Mouse (Mus musculus) G1E-ER4 (cell line): ENCODE data around the gene Pcare. TPM values are rescaled to one million over a fixed set of nuclear protein-coding genes. Genes with fewer than 3 reads are reported as not detected.
"Not testable (repeated sequence)": the region's sequence is repeated elsewhere in the genome, so short reads cannot be mapped to it uniquely, and the experiment has no call there.

Source experiments
- GATA1 ChIP-seq: IDR thresholded peaks from one replicate; pipeline ENCODE4 v1.8.0; 2012; ENCODE audit warnings: low read length, inconsistent platforms
- polyA plus RNA-seq: library from polyadenylated mRNA; stranded (reverse); fragments of >175 nt; gene quantifications from 2 replicates; pipeline ENCODE4 v1.2.3, GENCODE M21; 2012

Gene Pcare
- polyA plus RNA-seq, result not detected in 2 replicates

DNA sequence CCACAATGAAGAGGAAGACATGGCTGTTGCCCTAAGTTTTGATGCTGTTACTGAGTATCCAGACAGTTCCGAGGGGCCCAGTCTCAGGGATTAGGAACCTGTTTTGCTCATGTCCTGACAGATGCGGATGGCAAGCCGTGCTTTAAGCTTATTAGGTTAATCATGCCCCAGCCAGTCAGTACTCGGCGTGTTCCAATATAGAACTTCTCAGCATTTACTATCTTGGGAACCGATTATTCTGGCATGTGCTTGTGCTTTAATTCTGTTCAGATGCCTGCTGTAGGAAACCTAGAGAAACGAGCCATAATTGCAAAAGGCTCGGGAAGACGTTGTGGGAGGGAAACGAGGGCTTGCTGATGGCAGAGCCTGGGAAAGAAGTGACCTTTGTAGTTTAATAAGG, at the start of gene Pcare:
Gene Pcare (minus strand): TSS at position 64 of the 400 bp plus-strand sequence.
- TF ChIP-seq GATA1, result no peak

DNA sequence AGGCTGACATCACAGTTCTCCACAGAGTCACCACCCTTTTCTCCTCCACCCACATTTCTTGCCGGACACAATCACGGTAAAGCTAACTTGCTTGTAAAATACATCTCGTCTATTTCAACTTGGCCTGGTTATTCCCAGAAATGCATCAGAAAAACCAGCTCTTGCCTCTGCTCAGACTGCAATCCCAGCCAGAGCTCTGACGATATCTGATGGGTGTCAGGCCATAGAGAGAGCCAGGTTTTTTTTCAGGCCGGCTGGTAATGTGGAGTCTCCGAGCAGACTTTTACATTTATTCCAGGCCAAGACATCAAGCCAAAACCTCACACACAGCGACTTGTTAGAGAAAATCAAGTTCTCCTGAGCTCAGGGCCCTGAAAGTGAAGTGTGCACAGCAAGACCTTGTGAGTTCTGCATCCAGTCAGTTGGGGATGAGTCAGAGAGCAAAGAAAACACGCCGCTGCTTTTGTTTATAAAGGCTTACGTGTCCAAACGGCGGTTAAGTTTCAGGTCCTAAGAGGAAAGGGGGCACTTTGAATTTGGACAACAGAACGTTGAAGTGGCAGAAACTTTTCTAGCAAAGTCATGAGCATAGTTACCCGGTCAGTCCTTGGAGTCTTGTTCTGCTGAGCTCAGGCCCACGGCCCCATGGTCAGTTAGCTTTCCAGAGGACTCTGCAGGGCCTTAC, 43.0 kb upstream of the Pcare start:
- no peak for TF ChIP-seq GATA1

DNA sequence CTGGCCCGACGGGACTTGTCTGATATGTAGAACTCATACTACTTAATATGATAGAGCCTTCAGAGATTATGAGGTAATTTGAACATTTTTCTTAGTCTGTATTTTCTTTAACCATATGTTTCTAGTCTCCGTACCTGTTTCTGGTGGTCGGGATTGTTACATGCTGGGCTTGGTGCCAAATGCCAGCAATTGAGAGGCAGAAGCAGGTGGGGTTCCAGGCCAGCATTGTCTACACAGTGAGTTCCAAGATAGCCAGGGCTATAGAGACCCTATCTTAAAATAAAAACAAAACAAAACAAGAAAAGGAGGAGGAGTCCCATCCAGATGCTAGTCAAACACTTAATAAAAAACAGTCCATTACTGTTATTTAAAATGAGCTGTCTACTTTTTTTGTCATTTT, 38.9 kb upstream of the Pcare start:
- no peak for TF ChIP-seq GATA1

DNA sequence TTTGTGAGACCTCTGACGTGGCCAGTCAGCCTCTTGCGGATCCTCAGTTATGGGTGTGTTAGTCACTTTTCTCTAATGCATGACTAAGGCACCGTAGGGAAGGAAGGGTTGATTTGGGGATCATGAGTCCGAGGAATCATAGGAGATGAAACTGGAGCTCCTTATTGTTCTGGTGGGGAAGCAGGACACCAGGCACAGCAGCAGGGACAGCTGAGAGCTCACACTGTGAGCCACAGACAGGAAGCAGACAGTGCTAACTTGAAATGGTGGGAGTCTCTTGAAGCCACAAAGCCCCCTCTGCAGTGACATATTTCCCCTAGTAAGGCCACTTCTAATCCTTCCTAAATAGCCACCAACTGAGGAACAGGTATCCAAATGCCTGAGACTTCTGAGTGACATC, 38.4 kb upstream of the Pcare start:
- TF ChIP-seq GATA1, result no peak

DNA sequence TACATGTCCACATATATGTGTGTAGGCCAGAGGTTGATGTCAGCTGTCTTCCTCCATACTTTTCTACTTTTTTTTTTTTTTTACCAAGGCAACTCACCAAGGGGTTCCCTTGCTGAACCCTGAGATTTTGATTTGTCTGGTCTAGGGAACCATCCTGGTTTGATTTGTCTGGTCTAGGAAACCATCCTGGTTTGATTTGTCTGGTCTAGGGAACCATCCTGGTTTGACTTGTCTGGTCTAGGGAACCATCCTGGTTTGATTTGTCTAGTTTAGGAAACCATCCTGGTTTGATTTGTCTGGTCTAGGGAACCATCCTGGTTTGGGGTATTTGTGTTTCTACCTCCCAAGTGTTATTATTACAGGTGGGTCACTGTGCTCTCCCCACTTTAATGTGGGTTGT, 33.8 kb upstream of the Pcare start:
- TF ChIP-seq GATA1, result no peak

DNA sequence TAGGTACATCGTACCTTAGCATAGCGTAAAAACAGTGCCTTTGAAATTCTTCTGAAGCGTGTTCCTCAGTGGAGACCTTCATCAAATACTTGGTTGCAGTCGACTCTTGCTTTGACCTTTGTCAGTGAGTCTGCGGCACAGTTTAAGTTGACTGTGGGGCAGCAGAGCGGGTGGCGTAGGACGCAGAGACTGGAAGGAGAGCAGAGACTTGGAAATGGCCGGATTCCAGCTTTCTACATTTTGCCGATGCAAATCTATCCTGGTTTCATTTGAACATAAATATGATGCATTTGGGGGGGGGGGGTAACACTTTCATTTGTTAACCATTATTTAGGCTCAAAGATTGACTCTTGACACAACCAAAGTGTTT, 30.7 kb upstream of the Pcare start:
- no peak for TF ChIP-seq GATA1

DNA sequence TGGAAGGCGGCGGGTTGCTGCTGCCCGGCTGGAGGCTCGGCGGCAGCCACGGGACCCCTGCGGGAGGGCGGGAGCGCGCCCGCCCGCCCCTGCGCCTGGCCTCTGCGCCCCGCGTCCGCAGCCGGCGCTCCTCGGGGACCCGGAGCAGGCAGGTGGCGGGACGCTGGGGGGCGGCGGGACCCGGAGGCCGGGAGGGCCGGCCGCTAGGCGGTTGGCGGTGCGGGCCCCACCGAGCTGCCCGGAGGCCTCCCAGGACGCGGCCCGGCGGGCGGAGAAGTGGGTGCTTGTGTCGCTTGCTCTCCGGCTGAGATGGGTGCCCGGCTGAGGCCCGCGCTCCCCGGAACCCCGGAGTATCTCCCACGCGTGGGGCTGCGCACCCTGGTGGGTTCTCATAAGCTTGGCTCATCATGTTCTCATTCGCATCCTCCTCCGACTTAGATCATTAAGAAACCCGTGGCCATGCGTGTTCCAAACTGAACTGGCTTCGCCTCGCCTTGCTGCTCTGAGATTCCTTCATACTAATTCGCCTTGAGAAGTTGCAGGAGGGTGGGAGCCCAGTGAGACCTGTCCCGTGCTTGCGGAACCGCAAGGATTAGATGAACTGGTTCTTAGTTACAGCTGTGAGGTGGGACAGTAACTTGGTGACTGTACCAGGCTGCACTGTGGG, 30.1 kb upstream of the Pcare start:
- no peak for TF ChIP-seq GATA1

DNA sequence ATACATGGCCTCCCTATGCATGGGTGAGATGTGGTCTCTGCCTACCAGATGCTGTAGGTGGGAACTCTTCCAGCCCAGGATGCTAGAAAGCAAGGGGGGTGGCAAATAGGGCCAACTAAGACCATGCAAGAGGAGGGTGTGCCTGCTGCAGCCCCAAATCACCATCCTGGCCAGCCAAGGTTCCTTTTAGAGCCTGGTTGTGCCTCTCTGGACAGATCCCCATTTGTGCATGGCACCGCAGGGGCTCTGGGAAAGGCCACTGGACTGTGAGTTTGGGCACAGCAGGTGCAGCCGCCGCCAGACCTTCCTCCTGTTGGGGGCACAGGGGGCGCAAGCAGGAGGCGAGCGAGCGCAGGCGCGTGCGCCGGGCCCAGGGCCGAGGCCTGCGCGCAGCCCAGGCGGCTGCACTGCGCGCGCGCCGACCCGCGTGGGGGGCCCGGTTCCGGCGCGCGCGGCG, 29.6 kb upstream of the Pcare start:
- TF ChIP-seq GATA1, result no peak

DNA sequence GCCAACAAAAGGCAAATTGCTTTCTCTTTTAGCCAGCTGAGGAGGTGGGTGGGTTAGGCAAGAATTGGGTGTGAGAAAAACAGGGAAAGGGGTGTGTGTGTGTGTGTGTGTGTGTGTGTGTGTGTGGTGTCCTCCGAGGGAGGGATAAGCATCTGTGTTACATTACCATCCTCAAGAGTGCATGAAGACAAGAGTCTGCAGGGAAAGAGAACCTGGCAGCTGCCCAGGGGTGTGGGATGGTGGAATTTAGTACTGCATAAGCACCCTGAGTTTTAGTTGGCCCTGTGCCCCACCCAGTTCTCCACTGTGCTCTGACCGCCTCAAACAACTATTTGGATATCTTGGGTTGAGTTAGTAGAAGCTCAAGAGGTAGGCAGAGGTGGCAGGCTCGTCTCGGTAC, 28.3 kb upstream of the Pcare start:
- no peak for TF ChIP-seq GATA1

DNA sequence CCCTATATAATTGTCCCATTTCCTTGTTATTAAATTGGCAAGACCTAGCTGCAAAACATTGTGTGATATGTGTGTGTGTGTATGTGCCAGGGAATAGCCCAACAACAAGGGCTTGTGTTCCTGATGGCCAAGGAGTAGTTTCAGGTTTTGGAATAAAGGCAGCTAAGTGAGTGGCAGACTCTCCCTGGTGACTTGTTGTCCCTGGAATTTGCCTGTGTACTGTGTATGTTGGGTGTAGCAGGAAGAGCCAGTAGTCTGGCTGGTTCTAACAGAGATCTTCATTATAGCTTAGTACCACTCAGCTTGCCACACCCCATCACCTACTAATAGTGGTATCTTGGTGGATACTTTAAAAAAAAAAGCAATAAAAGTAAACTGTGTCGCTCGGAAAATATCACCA, 27.8 kb upstream of the Pcare start:
- no peak for TF ChIP-seq GATA1

DNA sequence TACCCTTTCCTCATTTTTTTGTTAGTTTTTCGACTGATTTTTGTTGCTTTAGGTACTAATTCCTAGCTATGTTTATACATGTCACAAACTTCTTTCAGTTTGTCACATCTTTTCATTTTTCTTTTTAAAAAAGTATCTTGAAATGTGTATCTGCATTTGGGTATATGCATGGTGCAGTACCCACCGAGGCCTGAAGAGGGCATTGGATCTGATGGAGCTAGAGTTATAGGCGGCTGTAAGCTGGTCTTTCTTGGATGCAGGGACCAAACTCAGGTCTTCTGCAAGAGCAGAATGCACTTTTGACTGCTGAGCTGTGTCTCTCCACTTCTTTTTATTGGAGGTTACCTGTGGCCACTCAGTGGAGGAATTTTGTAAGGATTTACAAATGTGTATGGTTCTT, 26.0 kb upstream of the Pcare start:
- no peak for TF ChIP-seq GATA1

DNA sequence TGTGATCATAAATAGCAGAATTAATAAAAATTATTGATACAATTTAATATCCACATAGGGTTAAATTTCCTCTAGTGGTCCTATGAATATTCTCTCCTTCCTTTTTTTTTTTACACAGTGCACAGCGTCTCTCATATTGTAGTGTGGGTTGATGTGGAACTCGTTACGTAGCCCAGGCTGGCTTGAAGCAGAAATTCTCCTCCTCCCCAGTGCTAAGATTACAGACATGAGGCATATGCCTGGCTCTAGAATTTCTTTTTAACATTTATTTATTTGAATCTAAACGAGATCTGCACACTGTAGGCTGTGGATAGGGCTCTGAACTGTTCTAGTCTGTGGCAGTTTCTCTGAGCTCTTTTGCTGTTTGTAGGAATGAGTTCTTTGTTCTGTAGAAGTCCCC, 22.6 kb upstream of the Pcare start:
- no peak for TF ChIP-seq GATA1

DNA sequence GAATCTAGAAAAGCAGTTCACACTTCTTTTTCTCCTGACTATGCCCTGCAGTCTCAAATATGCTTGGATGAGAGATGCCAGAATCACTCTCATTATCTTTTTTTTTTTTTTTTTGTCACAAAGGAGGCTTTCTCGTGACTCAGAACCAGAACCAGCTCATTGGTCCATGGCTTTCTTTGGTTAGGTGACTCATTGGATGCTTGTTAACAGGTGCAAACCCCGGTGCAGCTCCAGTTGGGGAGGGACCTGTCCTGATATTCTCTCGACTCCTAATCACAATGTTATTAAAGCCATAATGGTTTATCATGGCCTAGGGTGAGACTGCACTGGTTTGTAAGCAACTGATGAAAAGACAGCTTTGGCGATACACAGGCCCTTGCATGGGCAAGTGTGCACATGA, 21.5 kb upstream of the Pcare start:
- no peak for TF ChIP-seq GATA1

DNA sequence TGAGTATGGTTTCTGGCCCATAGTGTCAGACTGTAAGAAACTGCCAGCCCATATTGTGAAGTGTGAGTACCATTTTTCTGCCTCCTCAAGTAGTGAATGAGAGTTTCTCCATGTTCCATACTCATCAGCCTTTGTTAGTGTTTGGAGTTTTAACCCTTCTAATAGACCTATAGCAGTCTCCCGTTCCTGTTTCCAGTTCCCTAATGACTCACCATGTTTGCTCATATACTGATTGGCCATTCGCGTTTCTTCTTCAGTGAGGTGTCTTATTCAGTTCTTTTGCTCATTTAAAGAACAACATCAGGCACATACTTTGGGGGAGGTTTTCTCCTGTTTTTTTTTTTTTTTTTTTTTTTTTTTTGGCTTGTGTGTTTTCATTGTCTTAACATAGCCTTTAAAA, 18.0 kb upstream of the Pcare start:
- no peak for TF ChIP-seq GATA1

DNA sequence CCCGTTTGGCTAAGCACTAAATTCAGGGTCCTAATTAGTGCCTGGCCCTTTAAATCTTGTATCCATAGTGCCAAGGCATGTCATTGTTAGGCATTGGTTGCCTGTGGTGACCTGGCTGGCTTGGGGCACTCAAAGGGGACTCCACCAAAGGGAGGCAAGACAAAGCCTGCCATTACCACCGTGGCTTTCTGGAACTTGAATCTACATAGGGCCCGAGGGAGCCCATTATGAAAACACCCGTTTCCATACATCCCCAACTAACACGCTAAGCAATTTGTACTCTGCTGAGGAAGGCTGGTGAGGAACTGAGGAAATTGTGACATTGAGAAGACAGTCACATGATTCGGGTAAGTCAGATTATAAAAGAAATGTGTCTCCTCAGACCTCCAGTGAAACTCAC, 16.9 kb upstream of the Pcare start:
- no peak for TF ChIP-seq GATA1

DNA sequence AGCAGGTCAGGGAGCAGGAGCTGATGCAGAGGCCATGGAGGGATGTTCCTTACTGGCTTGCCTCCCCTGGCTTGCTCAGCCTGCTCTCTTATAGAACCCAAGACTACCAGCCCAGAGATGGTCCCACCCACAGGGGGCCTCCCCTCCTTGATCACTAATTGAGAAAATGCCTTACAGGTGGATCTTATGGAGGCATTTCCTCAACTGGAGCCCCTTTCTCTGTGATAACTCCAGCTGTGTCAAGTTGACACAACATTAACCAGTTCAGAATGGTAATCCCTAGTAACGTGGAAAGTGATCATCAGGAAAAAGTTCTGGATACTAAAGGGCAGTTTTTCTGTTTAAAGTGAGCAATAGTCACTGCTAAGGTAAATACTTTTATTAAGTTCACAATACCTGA, 15.5 kb upstream of the Pcare start, which contains the start of gene Clip4:
Gene Clip4 (plus strand): TSS at position 301 of the 400 bp plus-strand sequence.
- not testable (repeated sequence) for TF ChIP-seq GATA1

DNA sequence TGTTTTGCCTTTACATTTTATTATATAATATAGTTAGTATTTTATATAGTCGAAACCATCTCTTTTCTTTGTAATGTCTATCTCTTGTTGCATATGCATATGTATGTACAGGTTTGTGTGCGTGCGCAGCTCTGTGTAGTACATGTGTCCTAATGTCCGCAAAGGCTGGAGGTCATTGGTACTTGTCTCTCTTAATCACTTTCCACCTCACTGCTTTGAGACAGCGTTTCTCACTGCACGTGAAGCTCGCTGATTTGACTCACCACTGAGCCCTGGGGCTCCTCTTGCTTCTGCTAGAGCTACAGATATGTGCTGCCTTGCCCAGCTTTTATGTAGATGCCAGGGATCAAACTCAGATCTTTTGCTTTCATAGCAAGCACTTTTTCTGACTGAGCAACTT, 7.8 kb upstream of the Pcare start:
- TF ChIP-seq GATA1, result no peak
